Mouse (Mus musculus) central nervous system, embryonic 18 days (tissue): ENCODE results near the gene Cnot6l. TPM values are rescaled to one million over a fixed set of nuclear protein-coding genes. Genes with fewer than 3 reads are reported as not detected.

Experiments
- polyA plus RNA-seq: library from polyadenylated mRNA; depleted of rRNA; stranded (reverse); fragments of >200 nt; gene quantifications from 2 replicates; pipeline ENCODE4 v1.2.3, GENCODE M21; 2012; rRNA removed

Cnot6l gene
- polyA plus RNA-seq: 12.1 and 14.2 TPM in 2 replicates

DNA sequence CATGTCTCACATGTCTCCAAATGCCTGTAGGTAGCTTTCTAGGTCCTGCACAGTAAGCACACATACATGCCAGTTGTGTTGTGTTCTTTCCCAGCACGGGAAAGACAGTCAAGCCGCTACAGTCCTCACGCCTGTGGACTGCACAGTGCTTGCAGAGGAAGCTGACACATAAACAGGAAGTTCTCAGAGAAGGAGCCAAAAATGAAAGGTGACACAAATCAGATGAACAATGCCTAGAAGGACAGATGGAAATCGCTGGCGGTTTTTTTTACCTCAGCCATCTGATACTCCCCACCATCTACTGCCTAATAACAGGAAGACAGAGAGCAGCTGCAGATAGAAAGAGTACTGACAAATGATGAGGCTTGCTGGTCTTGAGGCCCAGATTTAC, at the start of gene Cnot6l:
Gene Cnot6l, minus strand, starts transcription at position 151 of the 391 bp plus-strand sequence.

DNA sequence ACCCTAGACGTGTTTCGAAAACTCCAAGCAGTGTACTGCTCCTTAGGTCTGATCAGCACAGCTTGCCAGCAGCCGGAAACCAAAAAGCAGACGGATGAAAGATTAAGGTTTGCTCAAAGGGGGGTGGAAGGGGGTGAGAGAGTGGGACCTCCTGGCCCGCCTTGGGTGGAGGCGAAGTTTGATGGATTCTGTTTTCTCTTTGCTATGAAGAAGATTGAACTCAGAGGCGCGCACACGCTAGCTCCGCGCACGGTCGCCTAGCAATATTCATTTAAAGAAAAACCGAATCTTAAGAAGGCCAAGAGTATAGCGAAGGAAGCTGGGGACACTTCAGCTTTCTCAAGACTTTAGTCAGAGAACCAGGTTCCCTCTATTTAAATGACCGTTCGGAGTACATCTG, 45.5 kb upstream of the Cnot6l start, which contains the start of gene Mrpl1:
Gene Mrpl1, plus strand, starts transcription at position 35 of the 400 bp plus-strand sequence.

Other genes with a start within 250 kb of the Cnot6l start
- 0.21 and 0.25 TPM in 2 replicates for gene Cxcl13, start 207.2 kb downstream of the Cnot6l start, polyA plus RNA-seq
- gene Mrpl1, start 45.3 kb upstream of the Cnot6l start, polyA plus RNA-seq: 9.9 and 10.2 TPM in 2 replicates
- gene Fras1, start 209.8 kb upstream of the Cnot6l start, polyA plus RNA-seq: 3.2 and 4.1 TPM in 2 replicates